Mouse (Mus musculus): ENCODE measurements around the gene Daglb. TPM values are rescaled to one million over a fixed set of nuclear protein-coding genes. Genes with fewer than 3 reads are reported as not detected.
A peak's percentile ranks its signal among the peaks of the same experiment; 100 is the strongest.
"Not testable (repeated sequence)": the region's sequence is repeated elsewhere in the genome, so short reads cannot be mapped to it uniquely, and the experiment has no call there.

Gene Daglb
- total RNA-seq, 1 experiment from 2014 or later = 21.9 TPM

GRCm38 (mm10) chr5:143518045-143518591 is 53.7 kb downstream of the Daglb start:
- DNase-seq = no peak

GRCm38 (mm10) chr5:143520415-143520814 is 56.0 kb downstream of the Daglb start:
- DNase-seq = no peak

- DNase-seq = no peak
Measured at GRCm38 (mm10) chr5:143522882-143523281, 58.5 kb downstream of the Daglb start.

GRCm38 (mm10) chr5:143525454-143526225 is 61.3 kb downstream of the Daglb start:
- DNase-seq = no peak

- DNase-seq = no peak
Measured at GRCm38 (mm10) chr5:143526698-143527331, 62.4 kb downstream of the Daglb start.

GRCm38 (mm10) chr5:143527486-143528307 is 63.3 kb downstream of the Daglb start, which contains the start of gene Rac1:
Gene Rac1 (minus strand): TSS chr5:143528036.
- peak; percentile 98 for DNase-seq

GRCm38 (mm10) chr5:143528308-143528683 is 63.9 kb downstream of the Daglb start:
- no peak for DNase-seq

GRCm38 (mm10) chr5:143530715-143531114 is 66.3 kb downstream of the Daglb start:
- no peak for DNase-seq

- DNase-seq = no peak
Measured at GRCm38 (mm10) chr5:143534922-143535321, 70.5 kb downstream of the Daglb start.

- no peak for DNase-seq
Measured at GRCm38 (mm10) chr5:143537022-143537421, 72.6 kb downstream of the Daglb start.

GRCm38 (mm10) chr5:143539111-143539510 is 74.7 kb downstream of the Daglb start:
- no peak for DNase-seq

- DNase-seq = peak; percentile 78
Measured at GRCm38 (mm10) chr5:143547384-143547783, 83.0 kb downstream of the Daglb start.

GRCm38 (mm10) chr5:143547866-143548265 is 83.5 kb downstream of the Daglb start:
- no peak for DNase-seq

GRCm38 (mm10) chr5:143548401-143548846 is 84.0 kb downstream of the Daglb start:
- peak; percentile 97 for DNase-seq

- not testable (repeated sequence) for DNase-seq
Measured at GRCm38 (mm10) chr5:143548922-143549321, 84.5 kb downstream of the Daglb start.

GRCm38 (mm10) chr5:143552911-143553310 is 88.5 kb downstream of the Daglb start:
- DNase-seq = no peak

- no peak for DNase-seq
Measured at GRCm38 (mm10) chr5:143555233-143555632, 90.8 kb downstream of the Daglb start.

Other genes starting within 250 kb of the Daglb start
- not detected in 2 replicates for gene Spdye4a, start 237.7 kb upstream of the Daglb start, total RNA-seq (2021)
- 22.3 and 22.9 TPM in 2 replicates for gene Zfp12, start 229.4 kb upstream of the Daglb start, total RNA-seq (2021)
- 7.4 and 11.6 TPM in 2 replicates for gene Zfp316, start 194.6 kb upstream of the Daglb start, total RNA-seq (2021)
- 0.24 and 0.29 TPM in 2 replicates for gene Zfp853, start 171.0 kb upstream of the Daglb start, total RNA-seq (2021)
- 36.5 and 39.8 TPM in 2 replicates for gene E130309D02Rik, start 149.2 kb upstream of the Daglb start, total RNA-seq (2021)
- gene Zdhhc4, start 135.3 kb upstream of the Daglb start, total RNA-seq (2021) = 58.7 and 66.5 TPM in 2 replicates
- 0.73 and 0.95 TPM in 2 replicates for gene Grid2ip, start 107.2 kb upstream of the Daglb start, total RNA-seq (2021)
- gene Kdelr2, start 60.7 kb upstream of the Daglb start, total RNA-seq (2021) = 91.4 and 91.9 TPM in 2 replicates
- gene Rac1, start 63.5 kb downstream of the Daglb start, total RNA-seq (2021) = 358 and 372 TPM in 2 replicates
- 156 and 193 TPM in 2 replicates for gene Cyth3, start 157.9 kb downstream of the Daglb start, total RNA-seq (2021)

Measured in adrenal gland, postnatal 25 days (tissue).